Mouse (Mus musculus): ENCODE measurements around the gene Itpr2. TPM values are rescaled to one million over a fixed set of nuclear protein-coding genes. Genes with fewer than 3 reads are reported as not detected.
"Not testable (repeated sequence)": the region's sequence is repeated elsewhere in the genome, so short reads cannot be mapped to it uniquely, and the experiment has no call there.

The Itpr2 gene
- polyA plus RNA-seq, 1 experiment from 2014 or later, result 7.6 TPM

DNA sequence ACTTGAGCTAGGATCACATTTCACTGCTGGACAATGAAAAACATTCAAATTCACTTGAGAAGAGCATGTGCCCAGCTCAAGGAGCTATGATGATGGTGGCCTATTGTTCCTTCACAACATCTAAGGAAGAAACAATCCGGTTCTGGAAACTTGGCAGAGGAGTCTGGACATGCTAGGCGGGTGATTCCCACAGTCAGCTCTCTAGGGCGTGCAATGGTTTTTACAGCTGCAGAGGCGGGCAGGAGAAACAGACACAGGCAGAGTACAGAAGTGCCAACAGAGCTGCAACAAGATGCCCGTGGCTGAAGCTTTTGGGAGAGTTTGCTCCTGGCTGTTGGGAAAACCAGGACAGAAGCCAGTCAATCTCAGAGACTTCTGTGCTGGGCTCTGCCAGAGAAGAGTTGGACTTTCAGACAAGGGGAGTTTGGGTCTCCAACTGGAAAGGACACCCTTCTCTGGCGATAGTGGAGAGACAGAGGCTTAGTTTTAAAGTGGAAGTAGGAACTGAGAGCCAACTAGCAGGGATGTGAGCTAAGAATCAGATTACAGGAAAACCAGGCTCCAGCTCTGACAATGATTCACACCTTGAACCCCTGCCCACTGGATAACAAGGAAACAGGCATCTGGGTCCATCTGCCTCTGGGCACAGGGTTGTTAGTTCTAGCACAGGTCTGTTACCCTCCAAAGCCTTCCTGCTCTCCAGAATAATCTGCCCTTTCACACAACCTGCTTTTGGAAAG, 28.6 kb downstream of the Itpr2 start:
- Histone ChIP-seq H3K36me3 (ENCODE audit: control insufficient read depth, insufficient read depth, low read length) (no peaks in the 10 kb centered on the region), H3K9ac (ENCODE audit: low read length) (no peak overlapping the region)

DNA sequence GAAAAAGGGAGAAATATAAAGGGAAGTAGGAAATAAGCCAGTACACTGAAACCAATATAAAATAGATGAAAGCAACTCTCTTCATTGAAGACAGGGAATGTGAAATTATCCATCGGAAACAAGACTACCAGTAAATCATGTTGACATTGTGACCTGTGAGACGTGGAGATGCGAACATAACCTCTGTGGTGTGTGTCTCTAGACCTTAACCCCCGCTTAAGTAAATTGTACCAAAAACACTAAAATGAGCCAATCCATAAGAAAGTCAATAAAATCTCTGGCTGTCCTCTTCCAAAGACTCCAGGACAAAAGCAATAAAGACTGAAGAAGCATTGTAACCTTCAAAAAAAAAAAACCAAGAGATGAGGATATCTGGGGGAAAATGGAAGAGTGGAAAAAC, 31.6 kb downstream of the Itpr2 start:
- Histone ChIP-seq H3K36me3 (ENCODE audit: control insufficient read depth, insufficient read depth, low read length) (no peaks in the 10 kb centered on the region), H3K27me3 (replicated peaks; ENCODE audit: control insufficient read depth, insufficient read depth, low read length) (no peaks in the 10 kb centered on the region), H3K27ac (ENCODE audit: low read depth) (no peak overlapping the region), H3K4me1 (replicated peaks; ENCODE audit: control insufficient read depth, insufficient read depth, low read length) (no peaks in the 10 kb centered on the region), H3K9ac (ENCODE audit: low read length) (no peak overlapping the region), H3K4me2 (ENCODE audit: low read length) (no peak overlapping the region), H3K9me3 (ENCODE audit: control insufficient read depth, low read length) (no peaks in the 10 kb centered on the region), H3K4me3 (ENCODE audit: low read depth, low read length) (no peak overlapping the region)
- DNase-seq (ENCODE audit: low spot score), result no peak
- WGBS, result 61% methylated on average over 4 of the region's 4 CpGs
- ATAC-seq (replicated peaks; ENCODE audit: low FRiP score, low TSS enrichment, low read depth), result no peak

More for the DNA sequence above, 28.6 kb downstream of the Itpr2 start:
- Histone ChIP-seq H3K27ac (ENCODE audit: low read depth) (no peak overlapping the region), H3K4me1 (replicated peaks; ENCODE audit: control insufficient read depth, insufficient read depth, low read length) (no peaks in the 10 kb centered on the region), H3K4me2 (ENCODE audit: low read length) (no peak overlapping the region), H3K27me3 (replicated peaks; ENCODE audit: control insufficient read depth, insufficient read depth, low read length) (no peaks in the 10 kb centered on the region), H3K4me3 (ENCODE audit: low read depth, low read length) (no peak overlapping the region), H3K9me3 (ENCODE audit: control insufficient read depth, low read length) (no peaks in the 10 kb centered on the region)
- ATAC-seq (replicated peaks; ENCODE audit: low FRiP score, low TSS enrichment, low read depth), result no peak
- WGBS, result 76% methylated on average over 6 of the region's 6 CpGs
- no peak for DNase-seq (ENCODE audit: low spot score)

DNA sequence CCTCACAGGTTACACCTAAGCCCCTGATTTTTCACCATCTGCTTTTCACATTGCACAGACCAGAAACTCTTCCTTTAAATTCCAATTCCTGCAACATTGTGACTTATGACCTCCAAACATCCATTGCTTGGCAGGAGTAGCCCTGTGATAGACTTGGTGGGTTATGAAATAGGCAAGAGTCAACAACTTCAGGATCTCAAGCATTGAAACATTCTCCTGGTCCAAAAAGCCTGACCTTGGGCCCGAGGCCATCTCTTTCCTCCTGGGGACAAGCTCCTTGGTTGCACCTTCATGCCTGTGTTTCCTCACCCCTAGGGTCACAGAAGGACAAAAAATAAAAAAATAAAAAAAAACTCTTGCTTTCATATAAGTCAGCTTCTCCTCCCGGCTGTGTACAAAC, 32.1 kb downstream of the Itpr2 start:
- Histone ChIP-seq H3K4me2 (ENCODE audit: low read length) (no peak overlapping the region), H3K27me3 (replicated peaks; ENCODE audit: control insufficient read depth, insufficient read depth, low read length) (no peaks in the 10 kb centered on the region), H3K4me3 (ENCODE audit: low read depth, low read length) (no peak overlapping the region), H3K9ac (ENCODE audit: low read length) (no peak overlapping the region), H3K4me1 (replicated peaks; ENCODE audit: control insufficient read depth, insufficient read depth, low read length) (no peaks in the 10 kb centered on the region), H3K36me3 (ENCODE audit: control insufficient read depth, insufficient read depth, low read length) (no peaks in the 10 kb centered on the region), H3K27ac (ENCODE audit: low read depth) (no peak overlapping the region), H3K9me3 (ENCODE audit: control insufficient read depth, low read length) (no peaks in the 10 kb centered on the region)
- WGBS, result 82% methylated on average over 2 of the region's 2 CpGs
- DNase-seq (ENCODE audit: low spot score) (no peak), ATAC-seq (replicated peaks; ENCODE audit: low FRiP score, low TSS enrichment, low read depth) (no peak)

DNA sequence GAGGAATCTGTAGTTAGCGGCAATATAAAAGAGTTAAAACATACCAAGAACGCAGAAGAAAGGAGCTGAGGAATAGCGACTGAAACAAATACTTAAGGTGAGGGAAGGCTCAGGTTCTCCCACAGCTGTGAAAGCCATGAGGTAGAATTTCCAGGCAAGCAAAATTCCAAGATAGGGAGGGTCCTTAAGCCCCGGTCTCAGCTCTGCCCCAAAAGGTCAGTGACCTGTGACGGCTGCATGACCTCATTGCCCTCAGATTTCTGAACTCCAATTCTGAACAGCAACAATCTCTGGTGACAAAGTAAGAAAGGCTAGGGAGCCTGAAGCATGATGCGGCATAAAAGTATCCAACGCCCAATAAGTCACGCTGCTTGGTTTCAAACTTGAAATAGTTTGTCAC, 33.7 kb downstream of the Itpr2 start:
- DNase-seq (ENCODE audit: low spot score) (no peak), ATAC-seq (replicated peaks; ENCODE audit: low FRiP score, low TSS enrichment, low read depth) (no peak)
- no peak overlapping the region for H3K27ac ChIP-seq (ENCODE audit: low read depth)
- H3K4me3 ChIP-seq (ENCODE audit: low read depth, low read length), result no peak overlapping the region
- H3K36me3 ChIP-seq (ENCODE audit: control insufficient read depth, insufficient read depth, low read length), result no peaks in the 10 kb centered on the region
- WGBS, result 59% methylated on average over 8 of the region's 8 CpGs
- no peak overlapping the region for H3K9ac ChIP-seq (ENCODE audit: low read length)
- no peaks in the 10 kb centered on the region for H3K9me3 ChIP-seq (ENCODE audit: control insufficient read depth, low read length)
- H3K27me3 ChIP-seq (replicated peaks; ENCODE audit: control insufficient read depth, insufficient read depth, low read length), result no peaks in the 10 kb centered on the region
- no peaks in the 10 kb centered on the region for H3K4me1 ChIP-seq (replicated peaks; ENCODE audit: control insufficient read depth, insufficient read depth, low read length)
- H3K4me2 ChIP-seq (ENCODE audit: low read length), result no peak overlapping the region

DNA sequence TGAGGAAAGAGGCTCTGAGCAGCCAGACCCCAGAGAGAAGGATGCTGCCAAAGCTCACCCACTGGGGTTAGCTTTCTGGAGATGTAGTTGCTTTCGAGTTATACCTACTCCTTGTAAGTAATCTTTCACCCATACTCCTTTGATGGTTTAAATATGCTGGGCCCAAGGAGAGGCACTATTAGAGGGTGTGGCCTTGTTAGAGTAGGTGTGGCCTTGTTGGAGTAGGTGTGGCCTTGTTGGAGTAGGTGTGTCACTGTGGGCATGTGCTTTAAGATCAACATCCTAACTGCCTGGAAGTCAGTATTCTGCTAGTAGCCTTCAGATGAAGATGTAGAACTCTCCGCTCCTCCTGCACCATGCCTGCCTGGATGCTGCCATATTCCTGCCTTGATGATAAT, 37.4 kb downstream of the Itpr2 start:
- WGBS, result 84% methylated on average over 2 of the region's 2 CpGs

DNA sequence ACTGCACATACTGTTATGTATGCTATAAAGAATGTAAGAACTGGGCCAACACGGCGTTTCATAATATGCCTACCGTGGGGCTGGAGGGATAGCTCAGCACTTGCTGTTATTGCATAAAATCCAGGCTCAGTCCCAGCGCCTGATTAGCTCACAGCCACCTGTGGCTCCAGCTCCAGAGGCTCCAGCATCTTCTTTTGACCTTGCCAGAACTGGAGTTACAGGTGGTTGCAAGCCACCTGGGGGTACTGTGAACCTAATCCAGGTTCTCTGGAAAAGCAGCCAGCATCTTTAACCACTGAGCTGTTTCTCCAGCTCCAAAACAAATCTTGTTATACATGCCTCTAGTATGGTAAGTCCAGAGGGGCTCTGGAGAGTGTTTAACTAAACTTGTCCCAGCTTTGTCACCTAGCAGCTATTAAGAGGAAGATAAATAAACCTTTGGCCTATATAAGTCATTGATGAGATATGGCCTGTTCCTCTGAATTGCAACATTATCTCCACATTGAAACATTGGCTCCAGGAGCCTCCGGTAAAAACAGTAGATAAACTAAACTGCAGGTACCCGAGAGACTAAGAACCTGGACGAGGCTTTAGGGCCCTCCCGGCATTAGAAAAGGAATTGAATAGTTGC, 37.9 kb downstream of the Itpr2 start:
- Histone ChIP-seq H3K4me3 (ENCODE audit: low read depth, low read length) (no peak overlapping the region), H3K36me3 (ENCODE audit: control insufficient read depth, insufficient read depth, low read length) (no peaks in the 10 kb centered on the region), H3K9me3 (ENCODE audit: control insufficient read depth, low read length) (no peaks in the 10 kb centered on the region), H3K27me3 (replicated peaks; ENCODE audit: control insufficient read depth, insufficient read depth, low read length) (no peaks in the 10 kb centered on the region), H3K27ac (ENCODE audit: low read depth) (no peak overlapping the region), H3K4me1 (replicated peaks; ENCODE audit: control insufficient read depth, insufficient read depth, low read length) (0 out of 2 replicates have a peak, but pooled peaks cover 6% of the 10 kb centered on the region), H3K4me2 (ENCODE audit: low read length) (no peak overlapping the region), H3K9ac (ENCODE audit: low read length) (no peak overlapping the region)
- no peak for DNase-seq (ENCODE audit: low spot score)
- 65% methylated on average over 8 of the region's 8 CpGs for WGBS
- ATAC-seq (replicated peaks; ENCODE audit: low FRiP score, low TSS enrichment, low read depth), result no peak

More for the DNA sequence above, 37.4 kb downstream of the Itpr2 start:
- not testable (repeated sequence) for ATAC-seq (replicated peaks; ENCODE audit: low FRiP score, low TSS enrichment, low read depth); H3K36me3 ChIP-seq (ENCODE audit: control insufficient read depth, insufficient read depth, low read length); H3K4me3 ChIP-seq (ENCODE audit: low read depth, low read length); H3K9me3 ChIP-seq (ENCODE audit: control insufficient read depth, low read length); DNase-seq (ENCODE audit: low spot score); H3K27me3 ChIP-seq (replicated peaks; ENCODE audit: control insufficient read depth, insufficient read depth, low read length); H3K9ac ChIP-seq (ENCODE audit: low read length); H3K4me1 ChIP-seq (replicated peaks; ENCODE audit: control insufficient read depth, insufficient read depth, low read length); H3K27ac ChIP-seq (ENCODE audit: low read depth); H3K4me2 ChIP-seq (ENCODE audit: low read length)

DNA sequence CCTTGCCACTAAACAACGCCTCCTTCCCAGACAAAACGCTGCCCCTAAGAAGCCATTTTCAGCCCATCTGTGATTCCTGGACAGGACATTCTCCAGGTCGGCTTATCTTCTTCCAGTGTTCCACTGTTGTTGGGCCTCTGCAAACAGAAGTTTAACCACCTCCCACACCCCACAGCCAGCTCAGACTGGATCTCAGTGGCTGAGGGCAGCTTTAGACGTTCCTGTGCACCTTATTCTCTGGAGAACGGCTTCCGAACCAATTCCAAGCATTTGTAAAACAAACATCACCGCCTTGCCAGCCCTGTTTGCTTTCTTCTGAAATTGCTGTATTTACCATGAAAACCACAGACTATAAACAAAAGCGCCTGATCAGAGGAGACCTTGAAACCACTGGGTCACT, 41.1 kb downstream of the Itpr2 start:
- WGBS, result 38% methylated on average over 8 of the region's 8 CpGs
- no peaks in the 10 kb centered on the region for H3K36me3 ChIP-seq (ENCODE audit: control insufficient read depth, insufficient read depth, low read length)
- H3K27ac ChIP-seq (ENCODE audit: low read depth), result peak overlapping the region; percentile 47; the same call in 1 of the 2 replicates
- H3K9me3 ChIP-seq (ENCODE audit: control insufficient read depth, low read length), result no peaks in the 10 kb centered on the region
- H3K4me1 ChIP-seq (replicated peaks; ENCODE audit: control insufficient read depth, insufficient read depth, low read length), result 0 out of 2 replicates have a peak, but pooled peaks cover 6% of the 10 kb centered on the region
- H3K4me2 ChIP-seq (ENCODE audit: low read length), result no peak overlapping the region
- no peak overlapping the region for H3K4me3 ChIP-seq (ENCODE audit: low read depth, low read length)
- no peaks in the 10 kb centered on the region for H3K27me3 ChIP-seq (replicated peaks; ENCODE audit: control insufficient read depth, insufficient read depth, low read length)
- peak; percentile 61 for DNase-seq (ENCODE audit: low spot score)
- peak; percentile 75 for ATAC-seq (replicated peaks; ENCODE audit: low FRiP score, low TSS enrichment, low read depth)
- no peak overlapping the region for H3K9ac ChIP-seq (ENCODE audit: low read length)

DNA sequence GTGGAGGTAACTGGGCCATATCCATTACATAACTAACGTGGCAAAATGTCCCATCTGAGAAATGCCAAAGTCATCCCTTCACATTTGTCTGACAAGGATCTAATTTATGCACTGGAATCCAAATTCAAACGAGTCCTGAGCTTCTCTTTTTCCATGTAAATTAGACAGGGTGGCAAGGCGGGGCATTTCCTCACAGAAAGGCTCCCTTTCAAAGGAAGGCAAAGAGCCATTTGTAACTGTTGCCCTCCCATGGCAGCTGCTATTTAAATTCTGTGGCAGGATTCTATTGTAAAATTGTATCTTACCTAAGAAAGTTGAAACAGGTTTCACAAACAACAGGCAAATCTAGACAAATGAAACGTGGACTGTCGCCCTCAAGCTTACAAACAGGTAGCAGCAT, 43.6 kb downstream of the Itpr2 start:
- H3K27ac ChIP-seq (ENCODE audit: low read depth), result no peak overlapping the region
- no peak overlapping the region for H3K4me2 ChIP-seq (ENCODE audit: low read length)
- H3K4me1 ChIP-seq (replicated peaks; ENCODE audit: control insufficient read depth, insufficient read depth, low read length), result 0 out of 2 replicates have a peak, but pooled peaks cover 6% of the 10 kb centered on the region
- H3K4me3 ChIP-seq (ENCODE audit: low read depth, low read length), result no peak overlapping the region
- no peaks in the 10 kb centered on the region for H3K36me3 ChIP-seq (ENCODE audit: control insufficient read depth, insufficient read depth, low read length)
- ATAC-seq (replicated peaks; ENCODE audit: low FRiP score, low TSS enrichment, low read depth) (no peak), DNase-seq (ENCODE audit: low spot score) (no peak)
- no peak overlapping the region for H3K9ac ChIP-seq (ENCODE audit: low read length)
- no peaks in the 10 kb centered on the region for H3K27me3 ChIP-seq (replicated peaks; ENCODE audit: control insufficient read depth, insufficient read depth, low read length)
- WGBS, result 60% methylated on average over 5 of the region's 5 CpGs
- H3K9me3 ChIP-seq (ENCODE audit: control insufficient read depth, low read length), result no peaks in the 10 kb centered on the region

DNA sequence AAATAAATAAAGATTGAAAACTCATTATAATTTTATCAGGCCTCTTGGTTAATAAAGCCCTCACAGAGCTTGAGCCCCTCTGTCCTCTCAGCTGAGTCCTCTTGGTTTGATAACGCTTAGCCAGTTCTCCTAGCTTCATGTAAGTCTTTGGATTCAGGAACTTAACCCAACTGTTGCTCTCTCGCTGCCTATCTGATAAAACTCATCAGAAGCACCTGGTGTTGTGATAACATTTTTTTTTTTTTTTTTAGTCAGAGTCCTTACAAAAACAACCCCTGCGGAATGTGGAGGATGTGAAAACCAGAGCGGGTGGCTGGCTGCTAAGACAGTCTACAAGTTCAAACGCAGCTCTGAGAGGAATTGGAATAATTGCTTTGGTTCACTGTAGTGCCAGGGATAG, 45.3 kb downstream of the Itpr2 start:
- Histone ChIP-seq H3K4me3 (ENCODE audit: low read depth, low read length) (no peak overlapping the region), H3K27me3 (replicated peaks; ENCODE audit: control insufficient read depth, insufficient read depth, low read length) (no peaks in the 10 kb centered on the region), H3K9ac (ENCODE audit: low read length) (no peak overlapping the region), H3K36me3 (ENCODE audit: control insufficient read depth, insufficient read depth, low read length) (no peaks in the 10 kb centered on the region), H3K9me3 (ENCODE audit: control insufficient read depth, low read length) (no peaks in the 10 kb centered on the region), H3K4me2 (ENCODE audit: low read length) (no peak overlapping the region), H3K27ac (ENCODE audit: low read depth) (no peak overlapping the region), H3K4me1 (replicated peaks; ENCODE audit: control insufficient read depth, insufficient read depth, low read length) (0 out of 2 replicates have a peak, but pooled peaks cover 6% of the 10 kb centered on the region)
- DNase-seq (ENCODE audit: low spot score), result no peak
- 86% methylated on average over 5 of the region's 5 CpGs for WGBS
- ATAC-seq (replicated peaks; ENCODE audit: low FRiP score, low TSS enrichment, low read depth), result no peak

All from intestine, embryonic 14.5 days (tissue).